Mouse (Mus musculus) testis, postnatal 10 days (tissue): ENCODE results near the gene Vps52.
"Not testable (repeated sequence)": the region's sequence is repeated elsewhere in the genome, so short reads cannot be mapped to it uniquely, and the experiment has no call there.

Source experiments
- DNase-seq: peaks from one replicate; pipeline ENCODE4 v3.0.0; 2021; ENCODE audit warnings: low spot score

Vps52 gene

DNA sequence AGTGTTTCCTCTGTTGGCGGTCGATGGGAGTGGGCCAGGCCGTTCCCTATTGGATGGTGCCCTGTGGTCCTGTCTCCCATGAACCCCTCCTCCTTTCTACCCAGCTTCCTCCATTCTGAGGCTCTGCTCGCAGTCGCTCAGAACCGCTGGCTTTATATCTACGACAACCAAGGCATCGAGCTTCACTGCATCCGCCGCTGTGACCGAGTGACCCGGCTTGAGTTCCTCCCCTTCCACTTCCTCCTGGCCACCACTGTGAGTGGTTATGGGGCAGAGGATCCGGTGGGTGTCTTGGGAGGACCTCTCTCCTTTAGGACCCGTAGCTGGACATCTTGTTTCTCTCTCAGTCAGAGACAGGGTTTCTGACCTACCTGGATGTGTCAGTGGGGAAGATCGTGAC is 12.2 kb upstream of the Vps52 start:
- no peak for DNase-seq

DNA sequence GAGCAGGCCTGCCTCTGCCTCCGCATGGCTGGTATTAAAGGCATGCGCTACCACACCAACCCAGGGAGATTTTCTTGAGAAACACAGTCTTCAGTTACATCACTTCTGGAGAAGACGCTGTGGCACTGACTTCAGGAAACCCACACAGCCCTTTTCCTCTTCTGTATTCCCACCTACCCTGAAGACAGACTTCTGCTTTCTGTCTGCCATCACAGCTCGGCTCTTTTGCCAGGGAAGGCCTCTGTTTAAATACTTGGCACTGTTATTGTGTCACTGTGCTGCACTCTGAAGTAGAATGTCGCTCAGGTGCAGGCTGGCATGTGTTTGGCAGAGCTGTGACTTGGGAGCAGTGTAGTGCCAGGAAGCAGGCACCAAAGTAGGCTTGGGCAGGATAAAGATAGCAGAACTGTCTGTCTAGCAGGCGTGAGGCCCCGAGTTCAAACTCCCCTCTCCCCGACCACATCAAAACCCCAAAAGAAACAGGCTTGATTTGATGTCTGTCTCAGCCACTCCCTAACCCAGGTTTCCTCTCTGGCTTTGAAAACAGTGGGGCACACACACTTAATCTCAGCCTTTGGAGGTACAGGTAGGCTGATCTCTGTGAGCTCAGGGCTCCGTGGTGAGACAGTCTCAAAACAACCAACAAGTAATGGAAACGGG is 8.1 kb upstream of the Vps52 start:
- no peak for DNase-seq

DNA sequence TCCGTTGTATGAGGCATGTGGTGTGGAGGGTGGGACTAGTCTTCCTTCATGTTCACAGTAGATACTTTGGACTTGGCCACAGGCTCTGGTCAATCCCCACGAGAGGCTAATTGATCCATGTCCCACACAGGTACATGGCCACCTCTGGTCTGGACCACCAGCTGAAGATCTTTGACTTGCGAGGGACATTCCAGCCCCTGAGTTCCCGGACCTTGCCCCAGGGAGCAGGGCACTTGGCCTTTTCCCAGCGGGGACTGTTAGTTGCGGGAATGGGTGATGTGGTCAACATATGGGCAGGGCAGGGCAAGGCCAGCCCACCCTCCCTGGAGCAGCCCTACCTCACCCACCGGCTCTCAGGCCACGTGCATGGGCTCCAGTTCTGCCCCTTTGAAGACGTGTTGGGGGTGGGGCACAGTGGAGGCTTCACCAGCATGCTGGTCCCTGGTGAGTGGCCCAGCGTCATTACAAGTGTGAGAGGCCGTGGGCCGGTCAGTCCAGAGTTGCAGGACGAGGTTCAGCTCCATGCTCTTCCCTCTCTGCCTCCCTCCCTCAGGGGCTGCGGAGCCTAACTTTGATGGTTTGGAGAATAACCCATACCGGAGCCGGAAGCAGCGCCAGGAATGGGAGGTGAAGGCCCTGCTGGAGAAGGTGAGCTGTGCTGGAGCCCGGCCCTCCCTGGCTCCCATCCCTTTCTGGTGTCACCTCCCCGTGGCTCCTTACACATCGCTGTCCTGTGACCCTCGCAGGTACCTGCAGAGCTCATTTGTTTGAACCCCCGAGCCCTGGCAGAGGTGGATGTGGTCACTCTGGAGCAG is 7.3 kb upstream of the Vps52 start:
- DNase-seq, result no peak

DNA sequence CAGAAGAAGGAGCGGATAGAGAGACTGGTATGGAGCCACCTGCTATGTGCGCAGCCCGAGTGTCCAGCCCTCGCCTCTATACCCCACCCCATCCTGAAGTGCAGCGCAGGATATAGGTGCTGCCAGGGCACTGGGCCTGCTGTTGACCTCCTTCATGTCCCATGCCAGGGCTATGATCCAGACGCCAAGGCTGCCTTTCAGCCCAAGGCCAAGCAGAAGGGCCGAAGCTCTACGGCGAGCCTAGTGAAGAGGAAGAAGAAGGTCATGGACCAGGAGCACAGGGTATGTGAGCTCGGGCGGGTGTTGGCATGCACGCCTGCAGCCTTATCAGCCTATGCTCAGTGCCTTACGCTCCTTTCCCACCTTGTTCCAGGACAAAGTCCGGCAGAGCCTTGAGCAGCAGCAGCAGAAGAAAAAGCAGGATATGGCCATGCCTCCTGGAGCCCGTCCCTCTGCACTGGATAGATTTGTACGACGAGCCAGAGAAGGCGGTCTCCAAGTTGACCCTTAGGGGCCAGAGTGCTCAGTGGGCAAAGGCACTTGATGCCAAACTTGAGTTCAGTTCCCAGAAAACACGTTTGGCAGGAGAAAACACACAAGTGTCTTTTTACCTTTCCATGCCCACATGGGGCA is 6.6 kb upstream of the Vps52 start:
- no peak for DNase-seq

DNA sequence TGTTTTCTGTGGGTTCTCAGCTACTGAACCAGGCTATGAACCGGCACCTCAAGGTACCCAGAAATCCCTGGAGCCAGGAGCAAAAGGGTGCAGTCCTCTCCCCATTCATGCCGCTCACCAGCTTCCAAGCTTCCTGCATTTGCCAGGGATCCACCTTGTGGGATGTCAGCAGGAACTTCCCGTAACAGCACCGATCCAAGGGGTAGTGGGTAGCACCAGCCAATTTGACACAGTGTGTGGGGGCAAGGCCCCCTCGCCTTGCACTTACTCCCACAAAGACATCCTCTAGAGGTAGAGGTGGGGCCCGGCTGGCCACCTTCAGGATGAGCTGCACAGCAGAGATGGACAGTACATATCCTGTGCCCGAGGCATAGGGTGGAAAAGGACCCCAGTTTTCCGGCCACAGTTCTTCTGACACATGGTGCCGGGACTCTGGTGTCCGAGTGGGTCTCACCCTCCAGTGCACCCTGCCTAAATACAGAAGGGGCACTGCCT is 5.4 kb upstream of the Vps52 start:
- no peak for DNase-seq

DNA sequence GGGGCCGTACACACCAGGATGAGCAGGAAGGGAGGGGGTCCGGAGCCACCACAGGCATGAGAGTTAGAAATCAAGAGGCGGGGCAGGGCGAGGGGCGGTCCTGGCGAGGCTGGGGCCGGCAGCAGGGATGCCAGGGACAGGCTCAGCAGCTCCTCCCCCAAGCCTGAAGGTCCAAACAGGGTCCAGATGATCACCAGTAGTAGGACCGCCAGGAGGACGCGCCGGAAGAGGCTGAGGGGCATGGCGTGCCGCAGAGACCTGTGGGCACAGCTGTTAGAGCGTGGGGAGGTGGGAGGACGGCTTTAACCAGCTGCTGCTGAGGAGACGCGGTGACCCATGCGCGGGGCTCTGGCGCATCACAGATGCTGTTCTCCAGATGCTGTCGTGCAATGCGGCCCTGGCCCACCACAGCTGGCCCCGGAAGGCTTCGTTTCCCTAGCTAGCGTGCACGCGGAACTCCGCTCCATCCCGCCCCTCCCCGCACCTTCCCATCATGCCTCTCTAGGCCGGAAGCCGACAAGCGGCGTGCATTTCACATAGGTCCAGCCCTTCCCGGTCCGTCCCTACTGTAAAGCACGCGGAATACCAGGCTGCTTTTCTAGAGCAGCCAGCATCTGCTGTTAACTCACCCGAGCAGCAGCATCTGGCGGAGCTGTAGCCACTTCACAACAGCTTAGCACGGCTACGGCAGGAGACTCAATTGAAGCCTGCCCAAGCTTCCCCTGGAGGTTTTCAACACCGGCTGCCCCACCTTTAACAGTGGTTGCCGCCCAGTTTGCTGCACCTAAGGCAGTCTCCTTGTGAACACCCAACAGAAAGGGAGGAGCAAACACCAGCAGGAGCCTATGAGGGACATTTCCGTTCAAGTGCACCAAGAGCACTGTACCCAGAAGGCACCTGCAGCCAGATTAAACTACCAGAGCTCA is 4.3 kb upstream of the Vps52 start, which contains the start of gene B3galt4:
Gene B3galt4, minus strand, starts transcription at position 468 of the 926 bp plus-strand sequence.
- peak; percentile 90 for DNase-seq

DNA sequence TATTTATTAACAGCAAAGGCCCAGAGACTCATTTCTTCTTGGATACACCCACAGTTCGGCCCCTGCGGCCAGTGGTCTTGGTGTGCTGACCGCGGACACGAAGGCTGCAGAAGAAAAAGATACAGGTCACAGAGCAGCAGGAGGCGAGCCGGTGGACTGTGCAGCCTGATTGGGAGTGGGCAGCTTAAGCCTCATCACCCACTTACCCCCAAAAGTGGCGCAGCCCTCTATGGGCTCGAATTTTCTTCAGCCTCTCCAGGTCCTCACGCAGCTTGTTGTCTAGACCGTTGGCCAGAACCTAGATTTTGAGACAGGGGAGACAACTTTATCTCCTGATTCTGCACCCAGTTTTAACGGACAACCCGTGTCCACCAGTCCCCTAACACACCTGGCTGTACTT is 3.6 kb upstream of the Vps52 start:
- not testable (repeated sequence) for DNase-seq

DNA sequence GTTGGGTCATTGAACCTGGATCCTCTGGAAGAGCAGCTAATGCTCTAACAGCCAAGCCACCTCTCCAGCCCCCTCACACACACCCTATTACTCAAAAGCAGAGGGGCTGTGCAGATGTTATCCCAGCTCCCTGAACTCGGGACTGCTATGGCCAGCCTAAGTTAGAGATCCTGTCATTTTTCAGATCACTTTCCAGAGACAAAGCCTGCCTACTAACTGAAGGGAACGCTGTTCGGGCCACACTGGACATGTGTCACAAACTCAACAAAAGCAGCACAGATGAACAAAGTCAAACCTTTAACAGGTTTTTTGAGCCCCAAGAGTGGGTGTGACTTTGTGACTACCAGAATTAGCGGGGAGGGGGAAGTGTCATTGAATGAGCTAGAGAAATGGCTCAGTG is 2.7 kb upstream of the Vps52 start:
- no peak for DNase-seq

DNA sequence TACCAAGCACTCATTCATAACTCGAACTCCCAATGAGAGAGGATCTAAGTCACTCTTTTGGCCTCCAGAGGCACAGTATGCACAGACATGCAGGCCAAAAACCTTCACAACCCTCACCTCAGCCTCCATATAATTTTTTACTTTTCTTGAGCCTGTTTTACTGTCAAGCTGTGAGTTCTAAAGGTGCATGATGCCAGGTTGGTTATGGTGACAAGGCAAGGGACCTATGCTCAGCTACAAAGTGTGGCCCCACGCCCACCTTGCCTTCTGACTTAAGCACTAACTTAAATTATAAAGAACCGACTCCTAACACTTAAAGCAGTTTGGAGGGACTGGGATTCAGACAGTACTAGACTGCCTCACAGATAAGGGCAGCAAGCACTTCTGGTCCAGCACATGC is 2.3 kb upstream of the Vps52 start:
- no peak for DNase-seq

DNA sequence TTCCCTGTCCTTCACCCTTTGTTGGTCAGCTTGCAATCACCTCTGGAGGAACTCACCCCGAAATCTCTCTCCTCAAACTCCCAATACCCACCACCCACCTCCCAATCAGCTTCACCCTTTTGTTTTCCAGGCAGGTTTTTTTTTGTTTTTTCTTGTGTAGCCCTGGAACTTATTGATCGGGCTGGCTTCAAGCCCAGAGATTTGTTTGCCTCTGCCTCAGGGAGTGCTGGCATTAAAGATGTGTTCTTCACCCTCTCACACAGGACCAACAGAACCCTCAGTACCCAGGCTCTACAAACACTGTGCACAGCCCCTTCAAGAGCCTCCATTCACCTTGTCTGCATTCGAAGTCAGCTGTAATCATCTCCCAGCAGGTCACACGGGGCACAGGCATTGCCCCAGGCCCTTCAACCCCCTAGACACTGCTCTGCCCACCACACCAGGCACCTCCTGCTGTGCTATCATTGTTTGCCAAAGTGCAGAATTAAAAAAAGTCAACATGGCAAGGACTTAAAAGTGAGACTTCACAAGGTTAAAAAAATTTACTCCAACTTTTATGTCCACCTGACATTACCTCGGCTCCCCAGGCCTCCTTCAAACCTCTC is 1.5 kb upstream of the Vps52 start:
- DNase-seq, result no peak

DNA sequence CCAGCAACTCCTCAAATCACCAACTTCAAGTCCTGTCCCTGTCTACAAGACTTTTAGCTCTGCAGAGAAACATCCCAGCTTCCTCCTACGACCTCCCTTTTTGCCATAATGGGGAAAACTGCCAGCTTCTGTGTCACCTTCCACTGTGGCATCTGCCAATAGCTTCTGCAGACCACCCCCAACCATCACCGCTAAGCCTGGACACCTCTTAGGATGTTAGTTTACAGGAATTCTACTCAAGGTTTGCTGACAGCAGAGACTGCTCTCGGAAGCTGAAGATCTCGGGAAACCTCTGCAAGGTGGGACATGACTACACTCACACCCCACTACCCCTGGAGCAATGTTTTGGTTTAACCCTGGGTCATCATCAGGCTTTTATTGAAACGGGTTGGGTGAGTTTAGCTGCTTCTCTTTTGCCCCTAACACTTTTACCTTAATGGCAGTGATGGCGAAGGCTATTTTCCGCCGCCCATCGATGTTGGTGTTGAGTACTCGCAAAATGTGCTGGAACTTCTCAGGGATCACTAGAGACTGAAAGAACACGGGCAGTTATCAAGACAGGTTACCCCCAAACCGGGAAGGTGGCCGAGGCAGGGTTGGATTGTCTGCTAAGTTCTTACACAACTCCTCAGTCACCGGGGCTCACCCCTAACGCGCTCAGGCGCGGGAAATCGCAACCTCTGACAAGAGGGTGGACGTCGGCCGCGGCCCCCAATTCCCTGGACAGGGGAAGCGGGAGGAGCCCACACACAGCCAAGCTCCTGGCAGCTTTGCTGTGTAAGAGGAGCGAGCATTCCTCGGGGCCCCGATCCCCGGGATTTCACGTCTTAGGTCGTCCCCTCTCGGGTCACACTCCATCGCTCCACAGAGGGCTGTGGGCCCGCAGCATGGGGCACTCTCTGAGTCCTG is 712 bp upstream of the Vps52 start:
- DNase-seq, result peak; percentile 71

DNA sequence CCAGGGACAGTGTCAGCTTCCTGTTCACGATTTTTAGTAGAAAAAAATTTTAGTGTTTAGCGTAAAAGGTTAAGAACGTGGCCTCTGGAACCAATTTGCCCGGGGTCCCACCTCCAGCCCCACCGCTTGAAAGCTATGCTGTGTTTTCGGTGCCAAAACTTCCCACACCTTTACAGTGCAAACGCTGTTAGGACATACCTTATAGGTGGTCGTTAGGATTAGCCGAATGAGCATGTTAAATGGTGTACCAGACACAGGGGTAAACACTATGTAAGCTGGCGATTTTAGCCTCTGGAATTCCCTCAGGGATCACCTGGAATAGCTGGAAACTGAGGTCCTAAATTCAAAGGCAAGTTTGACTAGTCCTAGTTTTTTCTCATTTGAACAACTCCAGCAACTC is 724 bp downstream of the Vps52 start:
- no peak for DNase-seq

DNA sequence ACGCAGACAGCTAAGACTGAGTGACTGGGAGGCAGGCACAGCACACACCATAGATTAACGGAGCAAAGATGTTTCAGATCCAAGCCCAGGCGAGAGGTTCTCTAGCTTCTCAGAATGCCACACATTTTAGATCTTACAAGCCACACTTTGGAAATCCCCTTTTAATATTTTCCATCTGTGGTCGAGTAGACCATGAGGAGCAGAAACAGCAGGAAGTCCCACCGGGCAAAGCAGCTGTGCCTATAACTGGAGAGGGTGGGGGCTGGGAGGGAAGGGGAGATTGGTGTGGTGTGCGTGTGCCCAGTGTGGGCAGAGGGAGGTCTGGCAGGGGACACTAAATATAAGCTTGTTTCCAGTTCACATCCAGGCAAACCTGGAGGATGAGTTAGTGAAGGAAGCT is 1.9 kb downstream of the Vps52 start:
- no peak for DNase-seq

DNA sequence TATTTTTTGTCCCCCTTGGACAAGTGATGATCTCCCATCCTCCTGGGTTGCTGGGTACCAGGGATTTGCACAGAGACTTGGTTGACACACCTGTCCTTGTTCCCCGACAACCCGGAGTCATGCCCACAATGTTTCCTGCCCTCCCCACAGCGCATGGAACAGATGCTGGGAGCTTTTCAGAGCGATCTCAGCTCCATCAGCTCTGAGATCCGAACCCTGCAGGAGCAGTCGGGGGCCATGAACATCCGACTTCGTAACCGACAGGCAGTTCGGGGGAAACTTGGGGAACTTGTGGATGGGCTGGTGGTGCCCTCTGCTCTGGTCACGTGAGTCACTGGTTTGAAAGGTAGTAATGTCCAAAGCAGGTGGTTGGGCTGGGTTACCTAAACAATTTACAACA is 2.8 kb downstream of the Vps52 start:
- DNase-seq, result no peak

DNA sequence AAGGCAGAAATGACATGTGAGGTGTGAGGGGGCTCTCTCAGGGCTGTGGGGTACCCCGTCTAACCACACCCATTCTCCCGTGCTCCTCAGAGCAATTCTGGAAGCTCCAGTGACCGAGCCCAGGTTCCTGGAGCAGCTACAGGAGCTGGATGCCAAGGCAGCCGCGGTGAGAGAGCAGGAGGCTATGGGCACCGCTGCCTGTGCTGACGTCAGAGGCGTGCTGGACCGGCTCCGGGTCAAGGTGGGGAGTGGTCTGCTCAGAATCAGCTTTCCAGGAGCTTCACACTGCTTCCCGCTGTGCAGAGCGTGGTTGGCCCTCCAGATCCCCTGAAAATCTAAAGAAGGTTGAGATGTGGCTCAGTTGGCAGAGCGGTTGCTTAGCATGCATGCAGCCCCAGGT is 3.5 kb downstream of the Vps52 start:
- peak; percentile 65 for DNase-seq

DNA sequence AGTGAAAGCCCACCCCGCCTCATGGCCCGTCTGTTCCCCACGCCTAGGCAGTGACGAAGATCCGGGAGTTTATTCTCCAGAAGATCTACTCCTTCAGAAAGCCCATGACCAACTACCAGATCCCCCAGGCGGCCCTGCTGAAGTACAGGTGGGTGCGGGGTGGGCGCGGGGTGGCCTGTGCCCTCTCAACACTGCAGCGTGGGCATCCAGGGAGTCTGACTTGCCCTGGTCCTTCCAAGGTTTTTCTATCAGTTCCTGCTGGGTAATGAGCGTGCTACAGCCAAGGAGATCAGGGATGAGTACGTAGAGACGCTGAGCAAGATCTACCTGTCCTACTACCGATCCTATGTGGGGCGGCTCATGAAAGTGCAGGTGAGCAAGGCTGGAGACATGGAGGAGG is 4.3 kb downstream of the Vps52 start:
- DNase-seq, result no peak

DNA sequence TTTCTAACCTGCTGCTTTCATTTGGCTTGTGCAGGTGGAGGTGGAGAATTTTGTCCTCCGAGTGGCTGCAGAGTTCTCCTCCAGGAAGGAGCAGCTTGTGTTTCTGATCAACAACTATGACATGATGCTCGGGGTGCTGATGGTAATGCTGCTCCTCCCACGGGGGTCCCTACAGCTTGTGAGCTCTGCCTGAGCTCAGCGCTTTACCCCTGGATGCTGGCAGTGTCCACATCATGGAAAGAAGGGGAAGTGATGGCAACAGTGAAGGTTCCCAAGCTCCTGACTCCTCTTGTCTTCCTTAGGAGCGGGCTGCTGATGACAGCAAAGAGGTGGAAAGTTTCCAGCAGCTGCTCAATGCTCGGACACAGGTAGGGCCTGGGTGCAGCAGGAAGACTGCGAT is 7.3 kb downstream of the Vps52 start:
- no peak for DNase-seq

DNA sequence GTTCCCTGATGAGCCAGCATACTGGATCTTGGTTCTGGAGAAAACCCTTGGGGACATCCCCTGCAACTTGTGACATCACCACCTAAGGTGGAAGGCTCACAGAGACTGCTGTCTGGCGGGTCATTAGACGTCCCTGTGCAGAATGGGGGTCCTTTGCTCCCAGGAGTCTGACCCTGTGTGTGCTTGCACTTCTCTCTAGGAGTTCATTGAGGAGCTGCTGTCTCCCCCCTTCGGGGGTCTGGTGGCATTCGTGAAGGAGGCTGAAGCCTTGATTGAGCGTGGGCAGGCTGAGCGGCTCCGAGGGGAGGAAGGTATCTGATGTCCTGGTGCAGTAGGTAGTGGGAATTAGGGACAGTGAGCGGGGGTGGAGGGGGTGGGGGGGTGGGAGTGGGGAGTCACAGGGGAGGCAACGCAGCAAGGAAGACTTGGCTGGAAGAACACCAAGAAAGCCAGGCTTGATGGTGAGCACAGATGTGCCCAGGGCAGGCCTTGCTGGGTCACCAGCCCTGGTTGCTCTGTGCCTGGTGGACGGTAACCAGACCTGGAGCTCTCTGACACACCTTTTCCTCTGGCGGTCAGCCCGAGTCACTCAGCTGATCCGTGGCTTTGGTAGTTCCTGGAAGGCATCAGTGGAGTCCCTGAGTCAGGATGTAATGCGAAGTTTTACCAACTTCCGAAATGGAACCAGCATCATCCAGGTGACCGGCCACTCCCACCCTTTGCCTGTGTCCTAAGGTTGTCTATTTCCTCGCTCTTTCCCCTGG is 9.7 kb downstream of the Vps52 start:
- DNase-seq, result peak; percentile 55

DNA sequence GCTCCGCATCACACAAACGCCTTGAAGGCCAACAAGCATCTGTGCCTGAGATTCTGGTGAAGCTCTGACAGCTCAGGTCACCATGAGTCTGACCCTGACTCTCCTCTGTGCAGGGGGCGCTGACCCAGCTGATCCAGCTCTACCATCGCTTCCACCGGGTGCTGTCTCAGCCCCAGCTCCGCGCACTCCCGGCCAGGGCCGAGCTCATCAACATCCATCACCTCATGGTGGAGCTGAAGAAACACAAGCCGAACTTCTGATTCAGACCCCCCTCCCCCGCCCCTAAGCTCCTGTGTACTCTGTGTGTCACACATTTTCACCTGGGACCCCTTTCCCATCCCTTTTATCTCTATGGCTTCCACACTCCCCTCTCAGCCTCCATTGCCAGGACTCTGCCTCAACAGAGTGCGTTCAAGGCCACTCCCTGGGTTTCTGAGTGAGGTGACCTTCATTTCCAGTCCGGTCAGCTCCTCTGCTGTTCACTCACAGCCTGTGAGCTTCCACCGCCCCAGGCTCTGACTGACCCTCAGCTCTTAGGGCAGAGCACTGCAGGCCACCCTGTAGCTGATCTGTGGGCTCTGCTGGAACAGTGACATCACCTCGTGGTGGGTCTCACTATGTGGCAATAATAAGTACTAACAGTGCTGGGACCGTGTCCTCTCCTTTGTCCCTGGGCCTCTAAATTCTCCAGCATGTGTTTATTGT is 10.4 kb downstream of the Vps52 start:
- DNase-seq, result peak; percentile 49
